Mouse (Mus musculus): ENCODE measurements at regions not wholly inside any gene's neighbourhood (a gene's known extent, or its start where the extent isn't known, plus 50 kb on each side); places are given as distances from the start of the nearest gene placed in this dataset.

- TF ChIP-seq CTCF (IDR thresholded peaks at IDR 0.05; ENCODE audit: borderline replicate concordance, extremely low read depth, insufficient read depth, insufficient read length) (no peak), POLR2A (IDR thresholded peaks at IDR 0.05; ENCODE audit: borderline replicate concordance, extremely low read depth, insufficient read depth, insufficient read length, poor library complexity, severe bottlenecking) (no peak)
Measured at GRCm38 (mm10) chr7:119271427-119271826, 87.0 kb upstream of the Gpr139 start.

Measured in brain, embryonic 14.5 days (tissue).